Mouse (Mus musculus) midbrain, embryonic 16.5 days (tissue): Measurements from ENCODE around the gene Zfp839. TPM values are rescaled to one million over a fixed set of nuclear protein-coding genes. Genes with fewer than 3 reads are reported as not detected.
A peak's percentile ranks its signal among the peaks of the same experiment; 100 is the strongest.

Source experiments
- ATAC-seq: fragments of 200-750 bp; cut with Nextera tagmentation; 2 replicates; pipeline ENCODE4 v1.8.0; 2017; ENCODE audit warnings: moderate TSS enrichment
- H3K27ac ChIP-seq: fragments of 300-500 bp; sonication (generic); 2 replicates; pipeline ENCODE4 v1.5.1; 2014; ENCODE audit warnings: mild to moderate bottlenecking, low read length, mixed read lengths
- H3K27me3 ChIP-seq: fragments of 300-500 bp; sonication (generic); 2 replicates; pipeline ENCODE4 v1.6.1; 2014; ENCODE audit warnings: low read depth, low read length, mixed read lengths; ENCODE audit not compliant: control insufficient read depth, insufficient read depth
- H3K36me3 ChIP-seq: fragments of 300-500 bp; sonication (generic); 2 replicates; pipeline ENCODE4 v1.6.1; 2014; ENCODE audit warnings: mild to moderate bottlenecking, low read length, moderate library complexity, mixed read lengths; ENCODE audit not compliant: control insufficient read depth, insufficient read depth
- H3K4me1 ChIP-seq: fragments of 300-500 bp; sonication (generic); 2 replicates; pipeline ENCODE4 v1.6.1; 2014; ENCODE audit warnings: mild to moderate bottlenecking, low read length, mixed read lengths; ENCODE audit not compliant: control insufficient read depth, insufficient read depth
- H3K4me2 ChIP-seq: fragments of 300-500 bp; sonication (generic); 2 replicates; pipeline ENCODE4 v1.6.1; 2014; ENCODE audit warnings: mild to moderate bottlenecking, low read length, mixed read lengths
- H3K4me3 ChIP-seq: fragments of 300-500 bp; sonication (generic); 2 replicates; pipeline ENCODE4 v1.5.1; 2014; ENCODE audit warnings: low read depth, mild to moderate bottlenecking, low read length, moderate library complexity, mixed read lengths
- H3K9ac ChIP-seq: fragments of 300-500 bp; sonication (generic); 2 replicates; pipeline ENCODE4 v1.6.1; 2014; ENCODE audit warnings: low read depth, low read length, mixed read lengths
- H3K9me3 ChIP-seq: fragments of 300-500 bp; sonication (generic); replicated peaks from 2 replicates; pipeline ENCODE4 v1.6.1; 2014; ENCODE audit warnings: mild to moderate bottlenecking, low read length, mixed read lengths; ENCODE audit not compliant: control insufficient read depth, poor library complexity, severe bottlenecking
- WGBS: fragments of 180-500 bp; shearing (Covaris S2); extraction: QIAGEN DNeasy Blood & Tissue Kit; methylation state at CpG from one replicate; pipeline ENCODE4 v1.1.7; 2014; 5-methylcytosine and 5-hydroxymethylcytosine counted together
- polyA plus RNA-seq: library from polyadenylated mRNA; unstranded; fragments of >200 nt; fragmentation: Nextera tagmentation; extraction: Ambion mirVana; gene quantifications from 2 replicates; pipeline ENCODE4 v1.2.1, GENCODE M21; 2015

The Zfp839 gene
- polyA plus RNA-seq, 1 experiment from 2014 or later: 4.7 TPM

- H3K27ac ChIP-seq: peak overlapping the region; percentile 17; the same call in 1 of the 2 replicates
- peaks cover 12% of the 10 kb centered on the region for H3K4me1 ChIP-seq
- H3K27me3 ChIP-seq: no peaks in the 10 kb centered on the region
- ATAC-seq: no peak
- no peak overlapping the region for H3K4me3 ChIP-seq
- H3K4me2 ChIP-seq: no peak overlapping the region
- 41% methylated on average over 6 of the region's 6 CpGs for WGBS
- H3K36me3 ChIP-seq: no peaks in the 10 kb centered on the region
- H3K9ac ChIP-seq: no peak overlapping the region
- H3K9me3 ChIP-seq: no peaks in the 10 kb centered on the region
Observed at GRCm38 (mm10) chr12:110836729-110837128, 13.3 kb upstream of the Zfp839 start.

GRCm38 (mm10) chr12:110837192-110837841 is 12.7 kb upstream of the Zfp839 start:
- WGBS: 40% methylated on average over 5 of the region's 5 CpGs
- Histone ChIP-seq H3K4me3 (no peak overlapping the region), H3K4me2 (no peak overlapping the region), H3K4me1 (peaks cover 12% of the 10 kb centered on the region), H3K36me3 (no peaks in the 10 kb centered on the region), H3K9me3 (no peaks in the 10 kb centered on the region), H3K27me3 (no peaks in the 10 kb centered on the region), H3K9ac (no peak overlapping the region), H3K27ac (peak overlapping the region; percentile 17; the same call in 1 of the 2 replicates)
- no peak for ATAC-seq

GRCm38 (mm10) chr12:110837850-110838249 is 12.2 kb upstream of the Zfp839 start:
- no peak overlapping the region for H3K27ac ChIP-seq
- H3K36me3 ChIP-seq: no peaks in the 10 kb centered on the region
- no peaks in the 10 kb centered on the region for H3K27me3 ChIP-seq
- no peak overlapping the region for H3K4me2 ChIP-seq
- no peaks in the 10 kb centered on the region for H3K9me3 ChIP-seq
- ATAC-seq: no peak
- 82% methylated on average over 8 of the region's 8 CpGs for WGBS
- no peak overlapping the region for H3K9ac ChIP-seq
- no peak overlapping the region for H3K4me3 ChIP-seq
- peaks cover 12% of the 10 kb centered on the region for H3K4me1 ChIP-seq

GRCm38 (mm10) chr12:110840348-110841198 is 9.5 kb upstream of the Zfp839 start, which contains the start of gene Mok:
TSS of gene Mok (minus strand) at chr12:110840939.
- under 1% methylated on average over 69 of the region's 71 CpGs for WGBS
- H3K9me3 ChIP-seq: no peaks in the 10 kb centered on the region
- H3K4me3 ChIP-seq: peak within 1 kb of the TSS; percentile 59
- no peaks in the 10 kb centered on the region for H3K36me3 ChIP-seq
- ATAC-seq: peak; percentile 86
- H3K27me3 ChIP-seq: peaks cover 13% of the 10 kb centered on the region
- H3K4me2 ChIP-seq: peak within 1 kb of the TSS; percentile 58
- H3K27ac ChIP-seq: peak within 1 kb of the TSS; percentile 65
- H3K9ac ChIP-seq: peak within 1 kb of the TSS; percentile 65
- peaks cover 12% of the 10 kb centered on the region for H3K4me1 ChIP-seq

- 81% methylated on average over 5 of the region's 5 CpGs for WGBS
- H3K4me2 ChIP-seq: no peak overlapping the region
- H3K9me3 ChIP-seq: no peaks in the 10 kb centered on the region
- H3K4me3 ChIP-seq: no peak overlapping the region
- no peak overlapping the region for H3K27ac ChIP-seq
- ATAC-seq: no peak
- no peak overlapping the region for H3K9ac ChIP-seq
- peaks cover 22% of the 10 kb centered on the region for H3K27me3 ChIP-seq
- H3K36me3 ChIP-seq: no peaks in the 10 kb centered on the region
- peaks cover 17% of the 10 kb centered on the region for H3K4me1 ChIP-seq
Observed at GRCm38 (mm10) chr12:110841731-110842493, 8.1 kb upstream of the Zfp839 start.

- Histone ChIP-seq H3K27me3 (peaks cover 22% of the 10 kb centered on the region), H3K4me2 (peak overlapping the region; percentile 57), H3K36me3 (no peaks in the 10 kb centered on the region), H3K4me1 (peaks cover 14% of the 10 kb centered on the region), H3K4me3 (peak overlapping the region; percentile 25), H3K9me3 (no peaks in the 10 kb centered on the region), H3K9ac (peak overlapping the region; percentile 43; the same call in 1 of the 2 replicates), H3K27ac (no peak overlapping the region)
- 20% methylated on average over 32 of the region's 32 CpGs for WGBS
- 0 out of 2 replicates have a peak, but pooled peaks have one; percentile 11 for ATAC-seq
Observed at GRCm38 (mm10) chr12:110843194-110844048, 6.6 kb upstream of the Zfp839 start.

GRCm38 (mm10) chr12:110844227-110845130 is 5.6 kb upstream of the Zfp839 start:
- H3K4me1 ChIP-seq: peaks cover 14% of the 10 kb centered on the region
- H3K9me3 ChIP-seq: no peaks in the 10 kb centered on the region
- no peaks in the 10 kb centered on the region for H3K36me3 ChIP-seq
- H3K27ac ChIP-seq: no peak overlapping the region
- peak overlapping the region; percentile 30 for H3K4me3 ChIP-seq
- WGBS: 1% methylated on average over 42 of the region's 42 CpGs
- peak overlapping the region; percentile 57 for H3K4me2 ChIP-seq
- peaks cover 22% of the 10 kb centered on the region for H3K27me3 ChIP-seq
- no peak for ATAC-seq
- H3K9ac ChIP-seq: no peak overlapping the region
